Mouse (Mus musculus): ENCODE results near the gene Isl1. TPM values are rescaled to one million over a fixed set of nuclear protein-coding genes. Genes with fewer than 3 reads are reported as not detected.

Gene Isl1
- not detected for polyA plus RNA-seq (2017; shearing (Covaris generic))

GRCm38 (mm10) chr13:116309584-116310462, at the start of gene Isl1:
TSS of gene Isl1 (minus strand) at chr13:116309689.
- ATAC-seq: no peak

DNA sequence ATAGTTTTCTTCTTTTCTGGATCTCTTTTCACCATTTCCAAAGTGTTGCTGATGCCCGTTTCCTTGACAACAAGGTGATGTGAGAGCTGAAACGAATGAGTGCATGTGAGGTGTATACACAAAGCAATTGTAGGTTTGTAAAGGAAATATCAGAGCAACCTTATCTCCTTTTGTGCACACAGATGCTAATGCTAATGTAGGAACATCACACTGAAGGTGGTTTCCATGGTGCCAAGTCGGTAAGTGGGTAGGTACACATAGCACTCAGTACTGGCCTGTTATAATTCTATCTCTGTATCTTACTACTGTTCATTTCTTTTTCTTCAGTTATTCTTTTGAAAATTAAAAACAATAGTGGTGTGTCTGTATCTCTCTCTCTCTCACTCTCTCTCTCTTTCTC, 26.3 kb upstream of the Isl1 start:
- ATAC-seq: no peak

GRCm38 (mm10) chr13:116313636-116314530, 4.4 kb upstream of the Isl1 start:
- ATAC-seq: no peak

GRCm38 (mm10) chr13:116311871-116312720, 2.6 kb upstream of the Isl1 start:
- no peak for ATAC-seq

GRCm38 (mm10) chr13:116311011-116311410, 1.5 kb upstream of the Isl1 start:
- no peak for ATAC-seq

- ATAC-seq: no peak
Measured at GRCm38 (mm10) chr13:116310463-116310765, 925 bp upstream of the Isl1 start.

DNA sequence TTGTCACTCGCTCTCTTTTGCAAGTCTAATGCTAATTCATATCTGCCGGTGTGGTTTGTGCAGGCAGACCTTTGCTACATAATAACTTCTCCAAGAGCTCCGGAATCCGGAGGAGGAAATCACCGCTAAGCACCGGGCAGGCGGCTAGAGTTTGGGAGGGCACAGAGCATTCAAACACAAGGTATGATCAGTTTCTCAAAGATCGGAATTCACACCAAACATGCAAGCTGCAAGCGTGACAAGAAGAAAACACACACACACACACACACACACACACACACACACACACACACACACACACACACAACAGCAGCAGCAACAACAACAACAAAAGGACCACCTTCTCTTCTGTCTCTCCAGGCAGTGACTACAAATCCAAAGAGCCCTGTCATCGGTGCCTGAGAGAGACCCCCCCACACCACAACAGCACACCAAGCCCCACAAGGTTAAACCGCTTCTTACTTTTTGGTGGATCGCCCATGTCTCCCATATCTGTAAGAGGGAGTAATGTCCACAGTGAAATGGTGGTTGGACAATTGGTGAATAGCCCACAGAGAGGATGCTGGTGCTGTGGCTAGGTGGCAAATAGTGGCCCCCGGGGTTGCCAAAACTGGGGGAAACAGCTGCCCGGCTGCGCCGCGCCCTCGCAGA, 431 bp downstream of the Isl1 start:
- ATAC-seq: no peak

DNA sequence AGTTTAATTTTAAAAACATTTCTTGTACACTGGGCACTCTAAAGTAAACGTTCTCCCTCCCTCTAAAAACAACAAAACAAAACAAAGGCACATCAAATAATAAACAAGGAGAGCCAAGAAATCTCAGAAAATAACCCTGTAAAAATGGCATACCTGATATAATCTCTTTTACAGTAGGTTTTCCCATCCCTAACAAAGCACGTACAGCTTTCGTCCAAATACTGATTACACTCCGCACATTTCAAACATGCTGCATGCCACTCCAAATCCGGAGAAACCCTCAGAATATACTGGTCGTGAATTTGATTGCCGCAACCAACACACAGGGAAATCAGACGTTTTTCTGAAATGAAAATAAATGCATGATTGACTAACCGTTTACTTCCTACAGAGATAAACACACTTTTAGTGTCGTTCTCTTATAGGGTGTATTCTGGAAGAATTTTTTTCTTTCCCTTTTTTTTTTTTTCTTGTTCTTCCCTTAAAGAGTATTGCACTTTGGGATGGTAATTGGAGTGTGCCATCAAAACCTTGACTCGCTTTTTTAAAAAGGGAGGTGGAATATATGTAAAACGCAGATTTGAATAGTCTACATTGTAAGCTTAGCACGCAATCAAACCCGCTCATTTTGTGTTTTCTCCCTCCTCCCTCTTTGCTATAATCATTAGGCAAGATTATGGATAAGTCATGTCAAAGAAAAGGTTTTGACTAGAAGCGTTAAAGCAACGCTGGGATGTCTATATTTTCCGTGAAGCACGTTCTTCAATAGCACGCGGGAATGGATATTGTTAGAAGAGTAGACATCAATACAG, 1.2 kb downstream of the Isl1 start:
- ATAC-seq: no peak

DNA sequence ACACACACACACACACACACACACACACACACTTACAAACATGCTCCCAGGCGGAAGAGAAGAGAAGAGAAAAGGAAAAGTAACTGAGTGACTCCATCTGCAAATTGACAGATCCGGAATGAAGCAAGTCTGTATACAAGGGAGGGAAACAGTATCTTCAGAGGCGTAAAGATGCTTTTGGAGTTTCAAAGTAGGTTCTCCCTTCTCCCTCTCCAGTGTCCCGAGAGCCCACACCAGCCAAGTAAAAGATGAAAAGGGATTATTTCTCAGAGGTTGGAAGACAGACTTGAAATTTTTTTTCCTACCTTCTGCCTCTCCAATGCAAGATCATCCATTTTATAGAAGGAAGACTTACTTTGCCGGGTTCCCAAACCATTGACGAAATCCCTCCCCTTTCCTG, 2.9 kb downstream of the Isl1 start:
- ATAC-seq: no peak

DNA sequence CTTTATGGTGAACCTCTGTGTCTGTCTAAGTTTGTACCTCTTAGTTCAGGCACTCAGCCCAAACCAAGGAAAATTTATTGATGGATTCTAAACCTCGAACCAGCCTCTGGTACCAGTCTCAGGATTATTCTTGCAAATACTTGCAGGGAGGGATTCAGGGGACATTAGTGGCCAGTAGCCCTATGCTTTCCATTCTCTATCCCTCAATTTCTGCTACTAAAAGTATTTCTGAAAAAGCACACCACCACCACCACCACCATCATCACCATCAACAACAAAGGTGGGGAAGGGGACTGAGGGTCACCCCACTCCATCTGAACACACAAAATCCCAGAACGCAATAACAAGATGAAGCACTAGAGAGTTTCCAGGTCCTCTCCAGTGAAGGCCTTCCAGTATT, 3.8 kb downstream of the Isl1 start:
- ATAC-seq: no peak

- no peak for ATAC-seq
Measured at GRCm38 (mm10) chr13:116304713-116305470, 4.6 kb downstream of the Isl1 start.

- no peak for ATAC-seq
Measured at GRCm38 (mm10) chr13:116303766-116304165, 5.7 kb downstream of the Isl1 start.

DNA sequence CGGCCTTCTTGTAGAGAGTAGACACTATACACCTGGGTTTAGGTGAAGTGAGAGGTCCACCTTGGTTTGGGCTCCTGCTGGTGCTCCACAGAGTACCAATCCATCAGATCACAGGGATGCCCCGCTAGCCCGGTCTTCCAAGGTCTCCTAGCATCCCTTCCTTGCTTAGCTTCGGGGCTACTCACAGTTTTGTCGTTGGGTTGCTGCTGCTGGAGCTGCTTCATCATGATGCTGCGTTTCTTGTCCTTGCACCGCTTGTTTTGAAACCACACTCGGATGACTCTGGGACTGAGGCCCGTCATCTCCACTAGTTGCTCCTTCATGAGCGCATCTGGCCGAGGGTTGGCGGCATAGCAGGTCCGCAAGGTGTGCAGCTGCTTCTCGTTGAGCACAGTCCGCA, 6.6 kb downstream of the Isl1 start:
- no peak for ATAC-seq

DNA sequence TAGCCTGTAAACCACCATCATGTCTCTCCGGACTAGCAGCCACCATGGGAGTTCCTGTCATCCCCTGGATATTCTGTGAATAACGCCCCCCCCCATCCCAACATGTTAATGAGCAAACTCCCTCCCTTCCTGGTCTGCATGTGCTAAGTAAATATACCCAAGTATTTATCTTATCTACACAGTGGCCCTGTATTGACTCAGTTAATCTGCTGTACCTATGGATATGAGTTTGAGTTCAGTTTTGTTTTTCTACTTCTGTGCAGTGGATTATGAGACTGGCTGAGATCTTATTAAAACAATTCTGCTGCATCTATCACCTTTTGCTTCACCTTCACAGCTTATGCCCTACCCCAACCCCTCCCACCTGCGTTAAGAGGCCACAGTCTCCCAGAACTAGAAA, 7.8 kb downstream of the Isl1 start:
- no peak for ATAC-seq

GRCm38 (mm10) chr13:116299241-116299640, 10.2 kb downstream of the Isl1 start:
- no peak for ATAC-seq

DNA sequence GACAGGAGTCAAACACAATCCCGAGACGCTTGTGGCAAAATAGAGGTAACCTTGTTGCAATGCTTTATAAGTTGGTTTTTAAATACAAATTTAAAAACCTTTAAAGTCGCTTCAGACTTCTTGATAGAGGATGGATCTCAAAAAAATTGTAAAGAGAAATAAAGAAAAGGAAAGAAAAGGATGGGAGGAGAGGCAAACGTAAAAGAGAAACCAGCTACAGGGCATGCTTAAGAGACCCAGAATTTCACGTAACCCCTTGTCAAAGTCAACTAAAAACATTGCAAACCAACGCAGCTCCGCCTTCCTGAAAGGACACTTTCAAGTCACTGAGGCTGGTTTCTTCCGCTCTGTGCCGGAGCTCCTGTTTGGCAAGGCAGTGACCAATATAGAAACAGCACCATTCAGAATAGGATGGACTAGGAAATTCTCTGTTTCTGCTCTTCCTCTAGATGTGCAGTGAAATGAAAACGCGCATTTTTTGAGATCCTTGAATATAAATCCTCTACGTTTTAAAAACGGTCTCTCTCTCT, 10.8 kb downstream of the Isl1 start:
- ATAC-seq: no peak

DNA sequence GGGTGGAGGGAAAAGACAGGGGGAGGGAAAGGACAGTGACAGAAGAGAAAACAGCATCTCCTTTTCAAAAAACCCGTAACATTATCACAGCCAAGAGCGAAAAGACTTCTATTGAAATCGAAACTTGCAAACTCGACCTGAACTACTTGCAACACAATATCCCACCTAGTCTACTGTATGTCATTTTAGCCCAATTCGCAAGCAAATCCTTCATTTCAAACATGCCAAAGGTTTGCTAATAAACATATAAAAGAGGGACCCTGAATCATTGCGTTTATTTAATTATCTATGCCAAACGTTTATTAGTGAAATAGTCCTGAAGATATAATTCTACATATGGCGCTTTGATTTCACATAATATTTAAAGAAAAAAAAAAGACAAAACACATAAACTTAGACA, 11.5 kb downstream of the Isl1 start:
- ATAC-seq: no peak

DNA sequence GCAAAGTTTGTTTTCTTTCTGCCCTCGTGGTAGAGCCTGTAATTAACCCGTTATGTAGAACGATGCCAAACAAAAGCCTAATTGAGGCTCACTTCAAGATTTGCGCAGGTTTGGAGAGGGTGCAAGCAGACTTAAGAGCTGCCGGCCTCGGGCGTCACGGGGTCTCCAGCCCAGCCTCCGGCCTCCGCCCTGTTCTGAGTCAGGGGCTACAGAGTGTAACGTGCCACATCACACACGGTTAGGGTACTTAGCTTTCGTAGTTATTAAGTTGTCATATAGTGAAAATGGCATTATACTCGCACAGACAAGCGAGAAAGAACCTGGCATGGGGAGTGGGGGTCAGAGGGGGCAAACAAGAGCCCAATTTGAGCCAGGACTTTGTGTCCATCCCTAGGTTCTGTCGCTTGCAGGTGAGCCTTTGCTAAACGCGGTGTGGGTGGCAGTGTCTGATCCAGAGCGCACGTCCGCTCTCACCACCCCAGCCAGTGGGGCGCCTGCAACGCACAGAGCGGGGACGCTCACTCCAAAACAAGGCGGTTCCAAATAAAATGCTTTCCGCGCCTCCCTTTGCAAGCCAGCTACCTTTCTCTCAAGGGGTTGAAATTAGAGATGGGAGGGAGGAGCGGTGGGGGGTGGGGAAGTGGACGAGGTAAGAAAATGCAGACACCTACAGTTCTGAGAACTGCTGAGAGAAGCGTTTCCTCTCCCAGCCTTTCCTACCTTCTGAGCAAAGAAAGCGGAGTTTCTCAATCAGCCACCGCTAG, 12.3 kb downstream of the Isl1 start:
- no peak for ATAC-seq

DNA sequence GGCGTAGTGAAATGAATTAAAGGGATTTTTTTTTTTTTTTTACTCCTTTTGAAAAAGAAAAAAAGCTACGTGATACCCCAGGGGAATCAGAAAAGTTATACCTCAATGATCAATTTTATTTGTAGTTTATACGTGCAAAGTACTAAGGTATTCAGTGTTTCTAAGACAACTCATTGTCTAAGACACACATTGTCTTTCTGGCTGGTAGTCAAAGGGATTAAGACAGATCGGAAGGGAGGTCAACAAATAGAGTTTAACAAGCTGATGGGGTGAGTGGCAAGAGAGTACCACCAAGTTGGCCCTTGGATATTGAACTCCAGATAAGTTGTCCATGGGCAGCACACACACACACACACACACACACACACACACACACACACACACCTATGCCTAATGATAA, 14.1 kb downstream of the Isl1 start:
- no peak for ATAC-seq

GRCm38 (mm10) chr13:116294734-116295133, 14.8 kb downstream of the Isl1 start:
- ATAC-seq: no peak
